Mouse (Mus musculus) MEL (cell line): ENCODE data around the gene Bzw2. TPM values are rescaled to one million over a fixed set of nuclear protein-coding genes. Genes with fewer than 3 reads are reported as not detected.

ENCODE experiments used
- DNase-seq: peaks from one replicate; pipeline ENCODE4 v3.0.0; 2011; ENCODE audit warnings: low read depth, low spot score
- H3K27ac ChIP-seq: 2 replicates; pipeline ENCODE4 v1.5.1; 2012; ENCODE audit warnings: low read depth, mild to moderate bottlenecking, control low read depth, low read length, moderate library complexity; ENCODE audit not compliant: control insufficient read depth
- H3K27me3 ChIP-seq, 2 experiments: fragments of 150-350 bp in 1 of 2; sonication (generic) in 1 of 2; 2 replicates each; pipeline ENCODE4 v1.6.1; 2012; ENCODE audit warnings: low read length in 2 of 2, mild to moderate bottlenecking in 2 of 2, improper control_type of control experiment in 1 of 2, moderate library complexity in 1 of 2; ENCODE audit not compliant: insufficient read depth in 2 of 2, control insufficient read depth in 1 of 2
- H3K36me3 ChIP-seq, 2 experiments: 2 replicates each; pipeline ENCODE4 v1.6.1; 2012 to 2014; ENCODE audit warnings: low read length in 2 of 2, improper control_type of control experiment in 1 of 2, inconsistent platforms in 1 of 2, mild to moderate bottlenecking in 1 of 2; ENCODE audit not compliant: insufficient read depth in 2 of 2, control insufficient read depth in 1 of 2
- H3K4me1 ChIP-seq, 2 experiments: fragments of 150-350 bp in 1 of 2; sonication (generic) in 1 of 2; 2 replicates each; pipeline ENCODE4 v1.6.1; 2012; ENCODE audit warnings: low read length in 2 of 2, improper control_type of control experiment in 1 of 2, mild to moderate bottlenecking in 1 of 2; ENCODE audit not compliant: insufficient read depth in 2 of 2, control insufficient read depth in 1 of 2
- H3K4me3 ChIP-seq, 2 experiments: fragments of 150-350 bp in 1 of 2; sonication (generic) in 1 of 2; 2 replicates each; pipeline ENCODE4 v1.5.1; 2012; ENCODE audit warnings: low read depth in 2 of 2, low read length in 2 of 2, mild to moderate bottlenecking in 2 of 2, moderate library complexity in 2 of 2, control low read depth in 1 of 2, improper control_type of control experiment in 1 of 2; ENCODE audit not compliant: control insufficient read depth in 1 of 2, insufficient read depth in 1 of 2
- H3K79me2 ChIP-seq: 2 replicates; pipeline ENCODE4 v1.6.1; 2012; ENCODE audit warnings: mild to moderate bottlenecking, low read length, moderate library complexity; ENCODE audit not compliant: control insufficient read depth, poor library complexity, insufficient read depth
- H3K9ac ChIP-seq: 2 replicates; pipeline ENCODE4 v1.6.1; 2012; ENCODE audit warnings: low read depth, mild to moderate bottlenecking, control low read depth, low read length, moderate library complexity; ENCODE audit not compliant: control insufficient read depth, poor library complexity, severe bottlenecking
- H3K9me3 ChIP-seq: fragments of 150-350 bp; sonication (generic); replicated peaks from 2 replicates; pipeline ENCODE4 v1.6.1; 2012; ENCODE audit warnings: mild to moderate bottlenecking, low read length, improper control_type of control experiment, moderate library complexity; ENCODE audit not compliant: insufficient read depth
- CHD1 ChIP-seq: IDR thresholded peaks from 2 replicates; pipeline ENCODE4 v1.6.1; 2012; ENCODE audit warnings: low read depth, mild to moderate bottlenecking, inconsistent platforms, low read length, improper control_type of control experiment
- CHD2 ChIP-seq: IDR thresholded peaks from 2 replicates; pipeline ENCODE4 v1.6.1; 2011; ENCODE audit warnings: low read length, improper control_type of control experiment
- CTCF ChIP-seq, 3 experiments: IDR thresholded peaks in 2 of 3; conservative IDR thresholded peaks in 1 of 3; 2 replicates each; pipeline ENCODE4 v1.5.1; 2011 to 2012; ENCODE audit warnings: low read length in 3 of 3, low read depth in 2 of 3, mild to moderate bottlenecking in 2 of 3, improper control_type of control experiment in 1 of 3, inconsistent platforms in 1 of 3, mixed read lengths in 1 of 3, moderate library complexity in 1 of 3; ENCODE audit not compliant: control insufficient read depth in 1 of 3, insufficient read depth in 1 of 3, poor library complexity in 1 of 3, severe bottlenecking in 1 of 3
- GATA1 ChIP-seq: IDR thresholded peaks from 2 replicates; pipeline ENCODE4 v1.6.1; 2011; ENCODE audit warnings: low read depth, low read length, improper control_type of control experiment
- HCFC1 ChIP-seq: IDR thresholded peaks from 2 replicates; pipeline ENCODE4 v1.6.1; 2012; ENCODE audit warnings: low read depth, mild to moderate bottlenecking, inconsistent platforms, low read length, improper control_type of control experiment, moderate library complexity
- KAT2A ChIP-seq: conservative IDR thresholded peaks from 2 replicates; pipeline ENCODE4 v1.6.1; 2012; ENCODE audit warnings: low read depth, low read length, improper control_type of control experiment, inconsistent platforms
- MAFK ChIP-seq: IDR thresholded peaks from 2 replicates; pipeline ENCODE4 v1.6.1; 2011; ENCODE audit warnings: low read depth, mild to moderate bottlenecking, low read length, improper control_type of control experiment, borderline replicate concordance
- MAX ChIP-seq: IDR thresholded peaks from 2 replicates; pipeline ENCODE4 v1.6.1; 2011; ENCODE audit warnings: low read length, improper control_type of control experiment
- MAZ ChIP-seq: IDR thresholded peaks from 2 replicates; pipeline ENCODE4 v1.6.1; 2012; ENCODE audit warnings: low read depth, mild to moderate bottlenecking, inconsistent platforms, low read length, improper control_type of control experiment
- MEF2A ChIP-seq: IDR thresholded peaks from 2 replicates; pipeline ENCODE4 v1.6.1; 2014; ENCODE audit warnings: low read depth, mild to moderate bottlenecking, inconsistent platforms, low read length, improper control_type of control experiment; ENCODE audit not compliant: poor library complexity, insufficient replicate concordance, severe bottlenecking; ENCODE audit errors: extremely low read depth
- MYB ChIP-seq: IDR thresholded peaks from 2 replicates; pipeline ENCODE4 v1.6.1; 2011; ENCODE audit warnings: mild to moderate bottlenecking, low read depth, low read length, improper control_type of control experiment
- POLR2AphosphoS2 ChIP-seq: IDR thresholded peaks from 2 replicates; pipeline ENCODE4 v1.6.1; 2011; ENCODE audit warnings: low read length, improper control_type of control experiment
- POLR2AphosphoS5 ChIP-seq: IDR thresholded peaks from 2 replicates; pipeline ENCODE4 v1.6.1; 2012; ENCODE audit warnings: low read depth, borderline replicate concordance, mild to moderate bottlenecking, inconsistent platforms, low read length, moderate library complexity, mixed read lengths
- RAD21 ChIP-seq: IDR thresholded peaks from 2 replicates; pipeline ENCODE4 v1.6.1; 2011; ENCODE audit warnings: mild to moderate bottlenecking, low read depth, low read length, improper control_type of control experiment
- SMC3 ChIP-seq: IDR thresholded peaks from 2 replicates; pipeline ENCODE4 v1.6.1; 2011; ENCODE audit warnings: low read depth, low read length, improper control_type of control experiment
- TAL1 ChIP-seq: IDR thresholded peaks from 2 replicates; pipeline ENCODE4 v1.6.1; 2012; ENCODE audit warnings: mild to moderate bottlenecking, inconsistent platforms, low read length, moderate library complexity, mixed read lengths
- TBP ChIP-seq: IDR thresholded peaks from 2 replicates; pipeline ENCODE4 v1.8.0; 2011; ENCODE audit warnings: low read depth, low read length, improper control_type of control experiment
- USF1 ChIP-seq: IDR thresholded peaks from 2 replicates; pipeline ENCODE4 v1.6.1; 2014; ENCODE audit warnings: low read depth, mild to moderate bottlenecking, inconsistent platforms, low read length, improper control_type of control experiment, moderate library complexity
- USF2 ChIP-seq, 2 experiments: IDR thresholded peaks; 2 replicates each; pipeline ENCODE4 v1.6.1; 2011 to 2012; ENCODE audit warnings: improper control_type of control experiment in 2 of 2, low read length in 2 of 2, borderline replicate concordance in 1 of 2, inconsistent platforms in 1 of 2, low read depth in 1 of 2, mild to moderate bottlenecking in 1 of 2; ENCODE audit not compliant: insufficient read depth in 1 of 2
- ZC3H11A ChIP-seq: IDR thresholded peaks from 2 replicates; pipeline ENCODE4 v1.6.1; 2012; ENCODE audit warnings: low read depth, mild to moderate bottlenecking, inconsistent platforms, low read length, improper control_type of control experiment
- ZNF384 ChIP-seq: IDR thresholded peaks from 2 replicates; pipeline ENCODE4 v1.6.1; 2012; ENCODE audit warnings: low read depth, mild to moderate bottlenecking, inconsistent platforms, low read length, improper control_type of control experiment
- polyA plus RNA-seq, 2 experiments: library from polyadenylated mRNA; stranded (reverse) in 1 of 2; unstranded in 1 of 2; fragments of >175 nt in 1 of 2; fragments of >200 nt in 1 of 2; gene quantifications; 2 replicates each; pipeline versions ENCODE4 v1.2.1 to v1.2.4; 2012; ENCODE audit warnings: low replicate concordance in 2 of 2, low read depth in 1 of 2; ENCODE audit not compliant: insufficient read length in 2 of 2, insufficient read depth in 1 of 2, missing spikeins in 1 of 2
- total RNA-seq: library from RNA; depleted of rRNA; stranded (reverse); fragments of 300-350 nt; gene quantifications from 2 replicates; pipeline ENCODE4 v1.2.3, GENCODE M21; 2012

Gene Bzw2
- total and polyA plus RNA-seq, 3 experiments, result 155 to 170 (median 157) TPM

DNA sequence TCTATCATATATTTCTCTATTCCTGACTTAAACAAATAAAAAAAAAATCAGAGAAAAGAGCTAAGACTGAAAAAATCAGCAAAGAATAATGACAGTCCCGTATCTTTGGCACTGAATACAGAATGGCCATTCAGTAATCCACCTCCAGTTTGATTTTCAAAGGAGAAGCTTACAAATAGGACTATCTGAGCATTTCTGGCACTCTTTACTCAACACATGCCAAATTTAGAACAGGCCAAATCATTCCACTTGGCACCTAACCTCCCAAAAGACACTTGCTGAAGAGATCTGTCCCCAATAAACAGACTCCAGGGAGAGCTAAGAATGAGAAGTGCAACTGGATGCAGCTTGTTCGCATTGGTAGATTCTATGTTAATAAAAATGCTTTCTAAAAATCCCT is 7.6 kb downstream of the Bzw2 start:
- H3K27me3 ChIP-seq, result no peaks in the 10 kb centered on the region
- H3K27ac ChIP-seq, result no peak overlapping the region

DNA sequence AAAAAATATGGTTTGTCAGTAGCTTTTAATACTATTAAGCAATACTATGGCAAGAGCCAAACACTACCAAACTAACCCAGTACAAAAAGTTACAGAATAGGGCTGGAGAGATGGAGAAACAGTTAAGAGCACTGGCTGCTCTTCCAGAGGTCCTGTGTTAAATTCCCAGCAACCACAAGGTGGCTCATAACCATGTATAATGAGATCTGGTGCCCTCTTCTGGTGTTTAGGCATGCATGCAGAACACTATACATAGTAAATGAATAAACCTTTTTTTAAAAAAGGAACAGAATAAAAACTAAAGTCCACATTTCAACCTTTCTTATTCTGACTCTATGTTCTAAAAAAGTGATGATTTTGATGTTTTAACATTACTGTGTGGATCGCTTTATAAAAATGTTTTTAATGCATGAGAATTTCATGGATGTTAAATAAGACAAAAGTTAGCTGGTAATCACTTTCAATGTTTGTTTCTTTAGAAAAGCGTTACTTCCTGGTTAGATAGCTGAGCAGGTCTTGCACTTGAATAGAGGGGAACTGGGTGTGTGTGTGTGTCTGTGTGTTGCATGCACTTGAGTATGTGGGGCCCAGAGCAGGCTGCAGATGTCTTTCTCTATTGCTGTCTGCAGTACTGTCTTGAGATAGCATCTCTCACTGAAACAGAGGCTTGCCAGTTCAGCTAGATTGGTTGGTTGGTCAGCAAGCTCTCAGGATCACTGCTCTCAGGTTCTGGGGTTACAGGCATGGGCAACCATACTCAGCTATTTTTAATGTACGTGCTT is 11.5 kb downstream of the Bzw2 start:
- H3K9ac ChIP-seq, result no peak overlapping the region
- no peaks in the 10 kb centered on the region for H3K27me3 ChIP-seq
- peaks cover 3 to 5% of the 10 kb centered on the region in 2 experiments for H3K36me3 ChIP-seq
- no peak overlapping the region for H3K4me3 ChIP-seq
- no peaks in the 10 kb centered on the region for H3K9me3 ChIP-seq
- DNase-seq, result peak; percentile 43
- no peaks in the 10 kb centered on the region; a peak in 1 of 4 replicates for H3K4me1 ChIP-seq
- H3K27ac ChIP-seq, result no peak overlapping the region
- no peak for TF ChIP-seq MYB
- TF ChIP-seq USF2 (IDR thresholded peaks at IDR 0.05; ENCODE audit: borderline replicate concordance in 1 of 2, insufficient read depth in 1 of 2, low read depth in 1 of 2, low read length in 2 of 2), result no peak
- no peak for TF ChIP-seq POLR2AphosphoS5
- TF ChIP-seq CHD2, result no peak
- no peak for TF ChIP-seq HCFC1
- TF ChIP-seq TBP, result no peak
- no peak for TF ChIP-seq MAFK
- TF ChIP-seq MAZ, result no peak
- TF ChIP-seq TAL1, result no peak
- no peak for TF ChIP-seq USF1
- TF ChIP-seq RAD21, result peak; percentile 3; the same call in 1 of the 2 replicates
- no peak for TF ChIP-seq ZNF384
- TF ChIP-seq KAT2A, result no peak
- TF ChIP-seq ZC3H11A, result no peak
- no peak for TF ChIP-seq CHD1
- TF ChIP-seq GATA1, result no peak
- no peak for TF ChIP-seq MAX
- peak; percentile 24; the same call in 1 of the 2 replicates for TF ChIP-seq SMC3
- TF ChIP-seq POLR2AphosphoS2, result no peak
- peak; percentile 23 to 72 (median 24); a peak in 4 of 6 replicates for TF ChIP-seq CTCF (IDR thresholded peaks at IDR 0.05 in 2 of 3, conservative IDR thresholded peaks at IDR 0.05 in 1 of 3; ENCODE audit: control insufficient read depth in 1 of 3, insufficient read depth in 1 of 3, low read depth in 2 of 3, low read length in 3 of 3, poor library complexity in 1 of 3, severe bottlenecking in 1 of 3)
- TF ChIP-seq, all 39 proteins: peak for 3
- H3K79me2 ChIP-seq, result peaks cover 49% of the 10 kb centered on the region

More for the DNA sequence above, 7.6 kb downstream of the Bzw2 start:
- H3K79me2 ChIP-seq, result peaks cover 63% of the 10 kb centered on the region
- H3K9me3 ChIP-seq, result no peaks in the 10 kb centered on the region
- H3K9ac ChIP-seq, result no peak overlapping the region
- no peak overlapping the region for H3K4me3 ChIP-seq
- peaks cover 0 to 16% of the 10 kb centered on the region in 2 experiments; a peak in 3 of 4 replicates for H3K36me3 ChIP-seq
- TF ChIP-seq MEF2A (peak; percentile 34; the same call in 1 of the 2 replicates), MYB (no peak)
- DNase-seq, result no peak
- H3K4me1 ChIP-seq, result peaks cover 0 to 10% of the 10 kb centered on the region in 2 experiments
